Mouse (Mus musculus): ENCODE measurements around the gene Dip2b. TPM values are rescaled to one million over a fixed set of nuclear protein-coding genes. Genes with fewer than 3 reads are reported as not detected.
A peak's percentile ranks its signal among the peaks of the same experiment; 100 is the strongest.

The Dip2b gene
- polyA plus RNA-seq, 1 experiment from 2014 or later: 16.4 TPM

GRCm38 (mm10) chr15:100058143-100058542 lies 19.7 kb downstream of the Dip2b start:
- peaks cover 24% of the 10 kb centered on the region for H3K36me3 ChIP-seq
- DNase-seq (ENCODE audit: low spot score): no peak
- whole genome bisulfite sequencing: 90% methylated on average over 3 of the region's 3 CpGs
- H3K27me3 ChIP-seq (ENCODE audit: low read depth, poor library complexity, severe bottlenecking): no peaks in the 10 kb centered on the region
- H3K4me1 ChIP-seq: 0 out of 2 replicates have a peak, but pooled peaks cover 7% of the 10 kb centered on the region
- no peak overlapping the region for H3K27ac ChIP-seq
- no peak overlapping the region for H3K4me3 ChIP-seq
- H3K9me3 ChIP-seq (replicated peaks): no peaks in the 10 kb centered on the region

- Histone ChIP-seq H3K27ac (no peak overlapping the region), H3K4me3 (no peak overlapping the region), H3K4me1 (0 out of 2 replicates have a peak, but pooled peaks cover 7% of the 10 kb centered on the region), H3K9me3 (replicated peaks) (no peaks in the 10 kb centered on the region), H3K27me3 (ENCODE audit: low read depth, poor library complexity, severe bottlenecking) (no peaks in the 10 kb centered on the region), H3K36me3 (peaks cover 21% of the 10 kb centered on the region)
- no peak for DNase-seq (ENCODE audit: low spot score)
- WGBS: 87% methylated on average over 11 of the region's 11 CpGs
Observed at GRCm38 (mm10) chr15:100058912-100059311, 20.4 kb downstream of the Dip2b start.

- Histone ChIP-seq H3K36me3 (peaks cover 26% of the 10 kb centered on the region), H3K4me1 (0 out of 2 replicates have a peak, but pooled peaks cover 7% of the 10 kb centered on the region), H3K4me3 (no peak overlapping the region), H3K27ac (no peak overlapping the region), H3K9me3 (replicated peaks) (no peaks in the 10 kb centered on the region), H3K27me3 (ENCODE audit: low read depth, poor library complexity, severe bottlenecking) (no peaks in the 10 kb centered on the region)
- no peak for DNase-seq (ENCODE audit: low spot score)
- WGBS: 88% methylated on average over 7 of the region's 7 CpGs
Observed at GRCm38 (mm10) chr15:100059626-100060311, 21.3 kb downstream of the Dip2b start.

GRCm38 (mm10) chr15:100060513-100061140 lies 22.2 kb downstream of the Dip2b start:
- DNase-seq (ENCODE audit: low spot score): no peak
- peaks cover 19% of the 10 kb centered on the region for H3K36me3 ChIP-seq
- H3K9me3 ChIP-seq (replicated peaks): no peaks in the 10 kb centered on the region
- H3K4me3 ChIP-seq: no peak overlapping the region
- H3K4me1 ChIP-seq: 0 out of 2 replicates have a peak, but pooled peaks cover 7% of the 10 kb centered on the region
- H3K27ac ChIP-seq: no peak overlapping the region
- H3K27me3 ChIP-seq (ENCODE audit: low read depth, poor library complexity, severe bottlenecking): no peaks in the 10 kb centered on the region
- WGBS: 86% methylated on average over 4 of the region's 4 CpGs

GRCm38 (mm10) chr15:100061377-100061776 lies 22.9 kb downstream of the Dip2b start:
- DNase-seq (ENCODE audit: low spot score): no peak
- 0 out of 2 replicates have a peak, but pooled peaks cover 7% of the 10 kb centered on the region for H3K4me1 ChIP-seq
- no peaks in the 10 kb centered on the region for H3K9me3 ChIP-seq (replicated peaks)
- H3K4me3 ChIP-seq: no peak overlapping the region
- H3K27ac ChIP-seq: no peak overlapping the region
- no peaks in the 10 kb centered on the region for H3K27me3 ChIP-seq (ENCODE audit: low read depth, poor library complexity, severe bottlenecking)
- WGBS: 91% methylated on average over 3 of the region's 3 CpGs
- H3K36me3 ChIP-seq: peaks cover 15% of the 10 kb centered on the region

GRCm38 (mm10) chr15:100063229-100063773 lies 24.8 kb downstream of the Dip2b start:
- Histone ChIP-seq H3K9me3 (replicated peaks) (no peaks in the 10 kb centered on the region), H3K27me3 (ENCODE audit: low read depth, poor library complexity, severe bottlenecking) (no peaks in the 10 kb centered on the region), H3K4me1 (peaks cover 9% of the 10 kb centered on the region; the same call in 1 of the 2 replicates), H3K4me3 (no peak overlapping the region), H3K36me3 (peaks cover 11% of the 10 kb centered on the region), H3K27ac (no peak overlapping the region)
- DNase-seq (ENCODE audit: low spot score): no peak
- 94% methylated on average over 13 of the region's 13 CpGs for WGBS

- no peak for DNase-seq (ENCODE audit: low spot score)
- Histone ChIP-seq H3K4me3 (no peak overlapping the region), H3K9me3 (replicated peaks) (no peaks in the 10 kb centered on the region), H3K27ac (no peak overlapping the region), H3K27me3 (ENCODE audit: low read depth, poor library complexity, severe bottlenecking) (no peaks in the 10 kb centered on the region), H3K36me3 (peaks cover 6% of the 10 kb centered on the region; the same call in 1 of the 2 replicates), H3K4me1 (peaks cover 5% of the 10 kb centered on the region; the same call in 1 of the 2 replicates)
- 82% methylated on average over 9 of the region's 9 CpGs for WGBS
Observed at GRCm38 (mm10) chr15:100066702-100067101, 28.2 kb downstream of the Dip2b start.

- WGBS: 89% methylated on average over 4 of the region's 4 CpGs
- H3K4me3 ChIP-seq: no peak overlapping the region
- no peak overlapping the region for H3K27ac ChIP-seq
- no peaks in the 10 kb centered on the region for H3K9me3 ChIP-seq (replicated peaks)
- DNase-seq (ENCODE audit: low spot score): no peak
- H3K36me3 ChIP-seq: peaks cover 3% of the 10 kb centered on the region; the same call in 1 of the 2 replicates
- no peaks in the 10 kb centered on the region for H3K27me3 ChIP-seq (ENCODE audit: low read depth, poor library complexity, severe bottlenecking)
- peaks cover 13% of the 10 kb centered on the region for H3K4me1 ChIP-seq
Observed at GRCm38 (mm10) chr15:100069101-100069500, 30.6 kb downstream of the Dip2b start.

- no peak for DNase-seq (ENCODE audit: low spot score)
- Histone ChIP-seq H3K4me1 (peaks cover 23% of the 10 kb centered on the region), H3K4me3 (no peak overlapping the region), H3K27me3 (ENCODE audit: low read depth, poor library complexity, severe bottlenecking) (no peaks in the 10 kb centered on the region), H3K9me3 (replicated peaks) (no peaks in the 10 kb centered on the region), H3K36me3 (no peaks in the 10 kb centered on the region), H3K27ac (no peak overlapping the region)
- 87% methylated on average over 8 of the region's 8 CpGs for WGBS
Observed at GRCm38 (mm10) chr15:100070021-100070420, 31.6 kb downstream of the Dip2b start.

- no peak for DNase-seq (ENCODE audit: low spot score)
- WGBS: 92% methylated on average over 3 of the region's 3 CpGs
- Histone ChIP-seq H3K27me3 (ENCODE audit: low read depth, poor library complexity, severe bottlenecking) (no peaks in the 10 kb centered on the region), H3K4me1 (peaks cover 29% of the 10 kb centered on the region), H3K36me3 (no peaks in the 10 kb centered on the region), H3K4me3 (no peak overlapping the region), H3K27ac (no peak overlapping the region), H3K9me3 (replicated peaks) (no peaks in the 10 kb centered on the region)
Observed at GRCm38 (mm10) chr15:100071819-100072218, 33.4 kb downstream of the Dip2b start.

- H3K9me3 ChIP-seq (replicated peaks): no peaks in the 10 kb centered on the region
- peak overlapping the region; percentile 20; the same call in 1 of the 2 replicates for H3K27ac ChIP-seq
- H3K36me3 ChIP-seq: no peaks in the 10 kb centered on the region
- no peak for DNase-seq (ENCODE audit: low spot score)
- no peak overlapping the region for H3K4me3 ChIP-seq
- no peaks in the 10 kb centered on the region for H3K27me3 ChIP-seq (ENCODE audit: low read depth, poor library complexity, severe bottlenecking)
- 85% methylated on average over 9 of the region's 9 CpGs for WGBS
- H3K4me1 ChIP-seq: peaks cover 29% of the 10 kb centered on the region
Observed at GRCm38 (mm10) chr15:100073696-100074453, 35.4 kb downstream of the Dip2b start.

- DNase-seq (ENCODE audit: low spot score): peak; percentile 32
- WGBS: 4% methylated on average over 8 of the region's 8 CpGs
- H3K4me1 ChIP-seq: peaks cover 30% of the 10 kb centered on the region
- H3K9me3 ChIP-seq (replicated peaks): no peaks in the 10 kb centered on the region
- H3K27ac ChIP-seq: no peak overlapping the region
- no peaks in the 10 kb centered on the region for H3K27me3 ChIP-seq (ENCODE audit: low read depth, poor library complexity, severe bottlenecking)
- no peaks in the 10 kb centered on the region for H3K36me3 ChIP-seq
- H3K4me3 ChIP-seq: no peak overlapping the region
Observed at GRCm38 (mm10) chr15:100074754-100075153, 36.3 kb downstream of the Dip2b start.
